Mouse (Mus musculus): Measurements from ENCODE around the gene Ctbp2. TPM values are rescaled to one million over a fixed set of nuclear protein-coding genes. Genes with fewer than 3 reads are reported as not detected.

Gene Ctbp2
- 117 and 121 TPM in 2 replicates for polyA plus RNA-seq (2016; fragmentation: Nextera tagmentation; extraction: Ambion mirVana)

DNA sequence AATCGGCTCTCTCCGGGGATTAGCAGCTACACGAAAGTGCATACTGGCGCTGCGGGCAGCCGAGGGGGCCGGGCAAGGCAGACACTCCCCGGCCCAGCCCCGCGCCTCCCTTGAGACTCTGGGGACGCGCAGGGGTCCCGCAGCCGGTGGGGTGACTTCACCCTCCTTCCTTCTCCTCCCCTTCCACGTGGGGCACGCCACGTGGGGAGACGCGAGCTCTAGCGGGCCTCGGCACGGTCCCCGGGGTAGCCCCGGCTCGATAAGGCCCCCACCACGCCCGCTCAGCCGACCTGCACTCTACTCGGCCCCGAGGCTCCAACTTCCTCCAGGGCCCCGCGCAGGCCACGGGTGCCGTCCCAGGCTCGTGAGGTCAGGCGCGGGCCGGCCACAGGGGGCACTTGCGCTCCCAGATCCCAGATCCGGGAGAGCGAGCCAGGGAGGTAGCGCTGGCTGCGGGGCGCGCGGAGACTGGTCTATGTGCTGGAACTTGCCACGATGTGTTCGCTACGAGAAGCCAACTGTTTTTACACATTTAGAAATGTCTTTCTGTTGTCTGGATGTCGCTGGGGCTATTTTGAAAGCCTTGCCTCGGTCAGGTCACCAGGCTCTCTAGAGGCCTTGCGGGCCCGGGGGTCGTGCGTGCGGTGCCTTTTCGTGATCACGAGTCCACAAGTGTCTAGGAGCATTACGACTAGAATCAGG is at the start of gene Ctbp2:
Ctbp2 (minus strand) TSS at position 356 of the 702 bp plus-strand sequence.
- WGBS, result under 1% methylated on average over 59 of the region's 59 CpGs
- peak; percentile 88 for DNase-seq (ENCODE audit: low spot score)
- no peaks in the 10 kb centered on the region for H3K36me3 ChIP-seq (replicated peaks)
- peaks cover 32% of the 10 kb centered on the region for H3K27me3 ChIP-seq (replicated peaks; ENCODE audit: low read depth, poor library complexity, severe bottlenecking)
- H3K9me3 ChIP-seq, result peaks cover 5% of the 10 kb centered on the region; the same call in 1 of the 2 replicates
- H3K27ac ChIP-seq (replicated peaks), result peak within 1 kb of the TSS; percentile 99
- peak within 1 kb of the TSS; percentile 98 for H3K4me3 ChIP-seq
- H3K4me1 ChIP-seq, result peaks cover 32% of the 10 kb centered on the region

DNA sequence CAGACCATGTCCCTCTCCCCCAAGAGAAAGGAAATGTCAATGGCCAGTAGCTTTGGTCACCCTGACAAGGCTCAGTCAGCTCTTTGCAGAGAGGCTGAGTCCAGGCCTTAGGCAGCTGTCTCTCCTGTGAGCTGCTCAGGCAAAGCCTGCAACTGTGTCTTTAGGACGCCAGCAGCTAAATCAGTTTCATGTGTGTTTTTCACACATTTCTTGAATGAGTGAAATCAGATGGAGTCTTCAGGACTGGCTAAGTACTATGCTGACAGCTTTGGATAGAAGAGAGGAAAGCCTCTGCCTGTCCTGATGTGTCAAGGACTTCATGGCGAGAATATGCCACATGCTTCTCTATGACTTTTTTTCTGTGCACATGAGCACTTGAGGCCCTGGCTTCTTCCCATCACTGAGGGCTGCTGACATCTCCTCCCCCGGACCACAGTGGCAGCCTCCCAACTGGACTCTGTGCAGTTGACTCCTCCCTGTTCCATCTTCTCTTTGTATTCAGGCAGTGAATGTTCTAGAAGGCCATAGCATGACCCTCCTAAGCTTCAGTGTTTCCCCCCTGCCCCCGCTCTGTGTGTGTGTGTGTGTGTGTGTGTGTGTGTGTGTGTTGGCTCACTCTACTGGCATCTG is 47.4 kb upstream of the Ctbp2 start:
- 0 out of 2 replicates have a peak, but pooled peaks cover 1% of the 10 kb centered on the region for H3K4me1 ChIP-seq
- no peak overlapping the region for H3K4me3 ChIP-seq
- no peaks in the 10 kb centered on the region for H3K36me3 ChIP-seq (replicated peaks)
- H3K27me3 ChIP-seq (replicated peaks; ENCODE audit: low read depth, poor library complexity, severe bottlenecking), result no peaks in the 10 kb centered on the region
- WGBS, result 82% methylated on average over 4 of the region's 4 CpGs
- no peak for DNase-seq (ENCODE audit: low spot score)
- no peak overlapping the region for H3K27ac ChIP-seq (replicated peaks)
- H3K9me3 ChIP-seq, result no peaks in the 10 kb centered on the region

DNA sequence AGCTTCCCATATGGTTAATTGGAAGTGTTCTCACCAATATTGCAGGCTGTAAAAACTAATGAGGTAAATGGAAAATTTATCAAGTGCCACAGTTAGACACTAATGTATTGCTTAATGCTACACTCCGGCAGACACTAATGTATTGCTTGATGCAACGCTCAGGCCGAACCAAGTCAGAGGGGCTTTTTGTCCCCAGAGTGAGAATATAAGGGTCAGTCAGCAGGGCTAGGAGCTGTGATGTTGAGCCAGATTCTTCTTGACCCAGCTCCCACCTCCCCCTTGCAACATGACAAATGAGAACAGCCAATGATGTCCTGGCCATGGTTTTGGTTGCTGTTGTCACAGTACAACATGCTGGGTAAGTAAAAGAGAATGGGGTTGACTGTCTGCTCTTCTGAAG is 44.8 kb upstream of the Ctbp2 start:
- Histone ChIP-seq H3K4me1 (0 out of 2 replicates have a peak, but pooled peaks cover 5% of the 10 kb centered on the region), H3K27ac (replicated peaks) (no peak overlapping the region), H3K36me3 (replicated peaks) (no peaks in the 10 kb centered on the region), H3K4me3 (no peak overlapping the region), H3K9me3 (no peaks in the 10 kb centered on the region), H3K27me3 (replicated peaks; ENCODE audit: low read depth, poor library complexity, severe bottlenecking) (no peaks in the 10 kb centered on the region)
- WGBS, result 94% methylated on average over 3 of the region's 3 CpGs
- DNase-seq (ENCODE audit: low spot score), result no peak

DNA sequence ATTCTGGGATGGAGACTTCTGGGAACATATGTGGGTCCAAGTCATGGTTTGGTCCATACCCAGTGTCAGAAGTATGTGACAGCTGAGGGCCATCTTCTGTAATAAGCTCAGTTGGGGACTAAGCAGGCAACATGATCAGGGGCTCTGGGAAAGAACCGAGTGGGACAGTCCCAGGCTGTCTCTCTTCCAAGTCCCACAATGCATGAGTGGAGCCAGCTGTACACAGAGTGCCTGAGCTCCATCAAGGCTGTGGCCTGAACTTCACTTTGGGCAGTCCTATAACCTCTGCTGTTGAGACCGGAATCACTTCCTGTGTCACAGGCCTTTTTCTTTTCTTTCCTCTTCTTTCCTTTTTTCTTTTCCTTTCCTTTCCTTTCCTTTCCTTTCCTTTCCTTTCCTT is 43.7 kb upstream of the Ctbp2 start:
- no peak overlapping the region for H3K4me3 ChIP-seq
- no peaks in the 10 kb centered on the region for H3K36me3 ChIP-seq (replicated peaks)
- H3K9me3 ChIP-seq, result no peaks in the 10 kb centered on the region
- H3K27me3 ChIP-seq (replicated peaks; ENCODE audit: low read depth, poor library complexity, severe bottlenecking), result no peaks in the 10 kb centered on the region
- no peak overlapping the region for H3K27ac ChIP-seq (replicated peaks)
- no peak for DNase-seq (ENCODE audit: low spot score)
- WGBS, result 87% methylated on average over 2 of the region's 2 CpGs
- peaks cover 6% of the 10 kb centered on the region; the same call in 1 of the 2 replicates for H3K4me1 ChIP-seq

DNA sequence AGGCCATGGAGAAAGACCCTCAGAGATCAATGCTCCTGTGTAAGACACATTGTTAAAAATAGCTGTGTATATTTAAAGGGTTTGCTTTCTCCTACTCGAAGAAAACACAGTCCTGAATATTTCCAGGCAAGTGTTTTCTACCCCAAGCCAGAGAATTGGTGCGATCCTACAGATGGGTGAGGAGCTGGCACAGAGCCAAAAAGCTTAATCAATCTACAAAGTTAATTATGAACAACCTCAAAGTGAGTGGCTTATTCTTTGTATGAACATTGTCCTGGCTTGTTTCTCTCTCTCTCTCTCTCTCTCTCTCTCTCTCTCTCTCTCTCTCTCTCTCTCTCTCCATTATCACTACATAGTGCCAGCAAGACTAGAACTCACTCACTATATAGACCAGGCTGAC is 40.6 kb upstream of the Ctbp2 start:
- Histone ChIP-seq H3K36me3 (replicated peaks) (no peaks in the 10 kb centered on the region), H3K4me1 (peaks cover 17% of the 10 kb centered on the region), H3K4me3 (no peak overlapping the region), H3K27ac (replicated peaks) (no peak overlapping the region), H3K27me3 (replicated peaks; ENCODE audit: low read depth, poor library complexity, severe bottlenecking) (no peaks in the 10 kb centered on the region), H3K9me3 (no peaks in the 10 kb centered on the region)
- DNase-seq (ENCODE audit: low spot score), result no peak
- 73% methylated on average over 2 of the region's 2 CpGs for WGBS

DNA sequence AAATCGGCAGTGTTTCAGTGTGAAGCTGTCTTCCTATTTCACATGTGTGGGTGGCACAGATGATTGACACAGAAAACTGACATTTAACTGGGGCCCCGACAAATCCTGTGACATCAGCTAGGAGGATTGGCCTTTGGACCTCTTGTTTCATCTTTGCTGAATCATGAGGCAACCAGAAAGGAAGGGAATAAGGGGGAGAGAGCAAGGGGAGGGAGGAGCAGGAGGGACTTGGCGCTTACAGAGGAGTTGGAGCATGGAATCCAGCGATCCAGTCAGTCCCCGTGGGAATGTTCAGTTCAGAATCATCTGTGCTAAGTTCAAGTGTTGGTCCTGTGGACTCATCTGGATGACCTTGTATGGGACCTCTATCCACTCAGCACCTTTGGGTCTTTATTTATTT is 38.9 kb upstream of the Ctbp2 start:
- Histone ChIP-seq H3K4me3 (no peak overlapping the region), H3K27me3 (replicated peaks; ENCODE audit: low read depth, poor library complexity, severe bottlenecking) (no peaks in the 10 kb centered on the region), H3K4me1 (peaks cover 21% of the 10 kb centered on the region), H3K9me3 (no peaks in the 10 kb centered on the region), H3K27ac (replicated peaks) (no peak overlapping the region), H3K36me3 (replicated peaks) (no peaks in the 10 kb centered on the region)
- 66% methylated on average over 5 of the region's 5 CpGs for WGBS
- no peak for DNase-seq (ENCODE audit: low spot score)

DNA sequence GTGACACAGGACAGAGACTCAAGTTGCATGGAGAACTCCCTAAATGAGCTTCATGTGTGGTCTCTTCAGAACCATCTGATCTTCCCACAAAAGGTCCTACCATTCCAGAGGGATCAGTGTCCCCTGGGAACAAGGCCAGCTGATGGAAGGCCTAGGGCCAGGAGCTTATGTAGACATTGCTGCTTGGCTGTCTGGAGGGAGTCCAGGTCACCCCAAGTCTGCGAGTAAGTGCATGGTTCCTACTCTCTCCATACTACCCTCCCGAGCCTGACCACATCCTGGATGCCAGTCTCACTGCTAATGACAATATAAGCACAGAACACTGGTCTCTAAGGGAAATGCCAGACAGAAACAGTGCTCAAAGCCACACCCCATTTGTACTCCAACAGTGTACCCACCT is 38.0 kb upstream of the Ctbp2 start:
- Histone ChIP-seq H3K4me3 (no peak overlapping the region), H3K27ac (replicated peaks) (no peak overlapping the region), H3K9me3 (no peaks in the 10 kb centered on the region), H3K4me1 (peaks cover 22% of the 10 kb centered on the region), H3K36me3 (replicated peaks) (no peaks in the 10 kb centered on the region), H3K27me3 (replicated peaks; ENCODE audit: low read depth, poor library complexity, severe bottlenecking) (no peaks in the 10 kb centered on the region)
- DNase-seq (ENCODE audit: low spot score), result no peak
- WGBS, result 63% methylated on average over 2 of the region's 2 CpGs

DNA sequence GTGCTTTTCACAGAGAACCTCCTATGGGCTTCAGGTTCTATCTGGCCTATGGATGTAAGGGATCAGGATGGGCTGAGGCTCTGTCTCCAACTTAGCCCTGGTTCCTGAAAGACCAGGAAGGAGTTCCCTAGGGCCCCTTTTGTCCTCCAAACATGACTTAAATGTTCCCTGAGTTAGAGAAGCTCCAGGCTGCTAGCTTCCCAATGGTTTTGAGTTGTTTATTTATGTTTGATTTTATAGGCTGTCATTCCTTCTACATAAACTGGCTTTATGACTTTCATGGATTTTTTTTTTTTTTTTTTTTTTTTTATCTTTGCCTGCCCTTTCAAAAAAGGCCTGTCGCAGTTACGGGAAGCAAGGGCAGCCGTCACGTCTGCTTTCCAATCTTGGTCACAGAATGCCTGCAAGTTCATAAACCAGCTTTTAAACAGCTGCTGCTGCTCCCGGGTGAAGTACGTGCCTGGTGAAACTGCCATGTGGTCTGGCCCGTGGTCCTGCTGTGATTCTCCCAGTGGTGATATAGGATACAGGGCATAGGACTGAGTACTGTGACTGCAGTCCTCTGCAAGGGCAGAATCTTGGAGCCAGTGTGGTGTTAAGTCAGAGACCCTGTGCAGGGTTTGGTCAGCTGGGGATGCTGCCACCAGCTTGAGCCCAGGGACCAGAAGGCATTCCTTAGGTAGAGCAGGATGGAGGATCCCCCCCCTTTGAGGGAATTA is 37.4 kb upstream of the Ctbp2 start:
- DNase-seq (ENCODE audit: low spot score), result no peak
- WGBS, result 68% methylated on average over 7 of the region's 7 CpGs
- Histone ChIP-seq H3K36me3 (replicated peaks) (no peaks in the 10 kb centered on the region), H3K9me3 (no peaks in the 10 kb centered on the region), H3K4me1 (peaks cover 22% of the 10 kb centered on the region), H3K4me3 (no peak overlapping the region), H3K27ac (replicated peaks) (no peak overlapping the region), H3K27me3 (replicated peaks; ENCODE audit: low read depth, poor library complexity, severe bottlenecking) (no peaks in the 10 kb centered on the region)

DNA sequence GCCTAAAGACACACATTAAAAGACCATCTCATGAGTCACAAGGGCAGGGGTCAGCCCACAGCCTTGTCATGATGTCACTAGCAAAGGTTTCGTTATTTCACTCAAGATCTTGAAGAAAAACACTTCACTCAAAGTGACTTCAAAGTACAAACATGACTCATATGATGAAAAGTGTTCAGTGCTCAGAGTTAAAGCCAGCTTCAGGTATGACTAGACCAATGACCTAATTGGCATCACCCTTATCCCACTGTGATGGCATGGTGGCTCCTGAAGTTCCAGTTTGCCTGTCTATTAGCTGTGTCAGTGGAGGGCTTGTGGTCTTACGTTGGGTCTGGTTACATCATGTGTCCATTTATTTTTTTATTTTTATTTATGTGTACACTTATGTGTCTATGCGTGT is 35.4 kb upstream of the Ctbp2 start:
- WGBS, result 91% methylated on average over 3 of the region's 3 CpGs
- H3K9me3 ChIP-seq, result no peaks in the 10 kb centered on the region
- H3K4me1 ChIP-seq, result peaks cover 22% of the 10 kb centered on the region
- H3K27me3 ChIP-seq (replicated peaks; ENCODE audit: low read depth, poor library complexity, severe bottlenecking), result no peaks in the 10 kb centered on the region
- no peak overlapping the region for H3K27ac ChIP-seq (replicated peaks)
- DNase-seq (ENCODE audit: low spot score), result no peak
- H3K36me3 ChIP-seq (replicated peaks), result no peaks in the 10 kb centered on the region
- H3K4me3 ChIP-seq, result no peak overlapping the region

DNA sequence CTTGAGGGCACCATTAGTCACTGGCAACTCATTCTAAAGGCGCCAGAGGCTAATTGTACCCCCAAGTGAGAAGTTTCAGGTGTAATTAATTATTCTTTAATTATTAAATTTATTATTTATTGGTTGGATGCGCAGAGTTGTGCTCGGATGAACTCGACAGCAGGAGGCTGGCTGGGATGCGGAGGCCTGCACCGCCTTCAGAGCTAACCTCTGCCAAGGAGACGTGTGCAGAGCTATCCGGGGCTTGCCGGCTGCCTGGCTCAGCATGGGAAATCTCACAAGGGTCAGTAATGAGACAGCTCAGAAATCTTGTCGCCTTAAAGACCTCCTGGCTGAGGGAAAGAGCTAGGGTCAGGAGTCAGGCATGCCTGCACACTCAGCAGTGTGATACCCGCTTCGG is 31.5 kb upstream of the Ctbp2 start:
- H3K36me3 ChIP-seq (replicated peaks), result no peaks in the 10 kb centered on the region
- 0 out of 2 replicates have a peak, but pooled peaks cover 7% of the 10 kb centered on the region for H3K4me1 ChIP-seq
- no peak overlapping the region for H3K4me3 ChIP-seq
- no peak for DNase-seq (ENCODE audit: low spot score)
- WGBS, result 83% methylated on average over 12 of the region's 12 CpGs
- H3K27ac ChIP-seq (replicated peaks), result no peak overlapping the region
- H3K9me3 ChIP-seq, result no peaks in the 10 kb centered on the region
- H3K27me3 ChIP-seq (replicated peaks; ENCODE audit: low read depth, poor library complexity, severe bottlenecking), result no peaks in the 10 kb centered on the region

DNA sequence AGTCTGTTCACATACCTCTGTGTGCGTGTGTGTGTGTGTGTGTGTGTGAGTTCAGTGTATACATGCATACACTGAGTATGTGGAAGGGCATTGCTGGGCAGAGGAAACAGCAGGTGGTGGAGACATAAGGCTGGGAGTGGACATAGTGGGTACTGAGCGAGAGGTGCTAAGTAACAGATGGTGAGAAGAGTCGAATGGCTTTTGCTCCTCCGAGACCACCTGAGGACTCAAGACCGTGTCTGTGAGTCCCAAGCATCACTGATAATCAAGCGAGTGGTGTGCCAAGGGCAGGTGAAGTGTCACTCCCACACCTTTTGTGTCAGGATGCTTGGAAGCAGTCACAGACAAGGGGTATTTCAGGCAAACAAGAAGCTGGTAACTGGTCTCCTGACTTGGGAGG is 30.7 kb upstream of the Ctbp2 start:
- Histone ChIP-seq H3K4me3 (no peak overlapping the region), H3K9me3 (no peaks in the 10 kb centered on the region), H3K4me1 (0 out of 2 replicates have a peak, but pooled peaks cover 7% of the 10 kb centered on the region), H3K36me3 (replicated peaks) (no peaks in the 10 kb centered on the region), H3K27me3 (replicated peaks; ENCODE audit: low read depth, poor library complexity, severe bottlenecking) (no peaks in the 10 kb centered on the region), H3K27ac (replicated peaks) (no peak overlapping the region)
- DNase-seq (ENCODE audit: low spot score), result no peak
- WGBS, result 81% methylated on average over 6 of the region's 6 CpGs

DNA sequence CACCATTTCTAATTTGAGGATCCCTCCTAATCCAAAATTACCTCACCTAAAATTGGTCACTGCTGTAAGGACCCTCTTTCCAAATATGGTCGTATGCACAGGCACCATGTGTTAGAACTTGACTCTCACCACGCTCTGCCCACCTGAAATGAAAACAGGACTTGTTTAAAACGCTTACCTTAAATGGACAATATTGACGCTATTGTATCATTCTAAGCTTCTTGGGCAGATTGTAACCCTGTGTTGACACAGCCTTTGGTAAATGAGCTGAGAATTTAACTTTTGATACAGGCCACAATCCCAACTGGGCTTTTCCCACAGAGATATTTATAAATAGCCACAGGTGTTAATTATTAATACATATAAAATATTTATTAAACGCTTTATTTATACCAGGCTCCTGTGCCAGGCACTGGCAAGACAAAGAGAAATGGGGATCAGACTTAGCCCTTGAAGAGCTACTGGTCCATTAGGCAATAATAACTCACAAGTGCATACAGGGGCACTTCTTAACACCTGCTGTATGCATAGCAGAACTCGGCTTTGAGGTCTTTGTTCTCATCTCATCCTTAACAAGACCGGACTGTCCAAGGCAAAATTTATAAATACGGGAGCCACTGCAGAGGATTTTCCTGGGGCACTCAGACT is 15.7 kb upstream of the Ctbp2 start:
- H3K4me1 ChIP-seq, result no peaks in the 10 kb centered on the region
- no peaks in the 10 kb centered on the region for H3K27me3 ChIP-seq (replicated peaks; ENCODE audit: low read depth, poor library complexity, severe bottlenecking)
- H3K9me3 ChIP-seq, result no peaks in the 10 kb centered on the region
- WGBS, result 89% methylated on average over 8 of the region's 8 CpGs
- no peak for DNase-seq (ENCODE audit: low spot score)
- no peak overlapping the region for H3K4me3 ChIP-seq
- H3K36me3 ChIP-seq (replicated peaks), result no peaks in the 10 kb centered on the region
- H3K27ac ChIP-seq (replicated peaks), result no peak overlapping the region

Data from embryonic facial prominence, embryonic 10.5 days (tissue).